Comparison of ENCODE assay signal across 8 mouse cellular contexts in the genomic region with DNA sequence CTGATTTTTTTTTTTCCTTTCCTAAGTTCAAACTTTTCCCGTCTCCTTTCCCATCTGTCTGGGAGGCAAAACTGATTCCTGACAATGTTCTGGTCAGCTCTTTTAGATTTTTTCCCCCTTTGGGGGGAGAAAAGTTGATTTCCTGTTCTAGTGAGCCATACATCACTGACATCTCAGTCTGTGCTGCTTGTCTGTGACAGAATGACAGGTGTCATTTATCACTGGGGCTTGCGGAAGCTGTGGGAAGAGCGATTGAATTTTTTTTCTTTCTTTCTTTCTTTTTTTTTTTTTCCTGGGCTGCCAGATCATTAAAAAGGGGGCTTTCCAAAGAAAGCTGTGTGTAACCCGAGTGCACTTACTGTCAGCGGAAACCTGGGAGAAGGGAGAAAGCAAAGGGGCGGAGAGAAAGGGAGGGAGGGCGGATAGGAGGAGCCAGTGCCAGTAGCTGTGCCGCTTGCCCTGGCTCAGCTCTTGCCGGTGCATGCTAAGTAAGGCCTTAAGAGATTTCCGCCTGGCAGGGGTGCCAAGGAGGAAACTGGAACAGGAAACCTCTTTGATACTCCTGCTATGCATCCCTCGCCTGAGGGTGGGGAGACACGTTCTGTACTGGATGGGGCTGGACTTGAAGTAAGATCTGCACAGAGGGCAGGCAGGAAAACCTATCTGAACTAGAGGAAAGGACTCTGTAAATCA.
DNase-seq lines count a peak whose midpoint lies in the region; ATAC-seq lines count a peak whose summit lies in the region.

No protein-coding gene starts in this region.

- WGBS in embryonic facial prominence, embryonic 14.5 days: 2% methylated on average over 12 of the region's 12 CpGs
- WGBS in liver, embryonic 12.5 days (ENCODE audit: insufficient replicate concordance): 4% methylated on average over 12 of the region's 12 CpGs

- peak overlapping the region; percentile 44 for H3K9ac ChIP-seq in embryonic facial prominence, embryonic 14.5 days (ENCODE audit: low read depth, low read length)
- no peak overlapping the region for H3K9ac ChIP-seq in liver, embryonic 12.5 days

- ATAC-seq in embryonic facial prominence, embryonic 14.5 days (ENCODE audit: low read depth): peak; percentile 92
- peak; percentile 55 for ATAC-seq in liver, embryonic 12.5 days

- peak; percentile 59 to 65 for DNase-seq in cerebellum, postnatal 10 days
- no peak for DNase-seq in cerebellum, adult 9-10 months
- peak; percentile 93 for DNase-seq in embryonic facial prominence, embryonic 14.5 days (ENCODE audit: low spot score)
- DNase-seq in heart, adult 8-10 months (ENCODE audit: low spot score): peak; percentile 78
- peak; percentile 78 for DNase-seq in kidney, adult 11 months
- DNase-seq in naive thymus-derived CD4-positive, alpha-beta T cell, adult 2 months (ENCODE audit: low read depth): peak; percentile 63
- peak; percentile 48 for DNase-seq in testis, postnatal 14 days (ENCODE audit: low spot score)

- peaks cover 22% of the 10 kb centered on the region for H3K4me1 ChIP-seq in embryonic facial prominence, embryonic 14.5 days (ENCODE audit: control insufficient read depth, insufficient read depth, low read length)
- peaks cover 35% of the 10 kb centered on the region; the same call in 1 of the 2 replicates for H3K4me1 ChIP-seq in liver, embryonic 12.5 days

- H3K36me3 ChIP-seq in embryonic facial prominence, embryonic 14.5 days (ENCODE audit: control insufficient read depth, insufficient read depth, low read length): no peaks in the 10 kb centered on the region
- no peaks in the 10 kb centered on the region for H3K36me3 ChIP-seq in liver, embryonic 12.5 days

- H3K27me3 ChIP-seq in embryonic facial prominence, embryonic 14.5 days (replicated peaks; ENCODE audit: control insufficient read depth, insufficient read depth, low read length): no peaks in the 10 kb centered on the region
- no peaks in the 10 kb centered on the region for H3K27me3 ChIP-seq in liver, embryonic 12.5 days (replicated peaks)

- peak overlapping the region; percentile 48 for H3K4me2 ChIP-seq in embryonic facial prominence, embryonic 14.5 days (ENCODE audit: low read depth, low read length)
- H3K4me2 ChIP-seq in liver, embryonic 12.5 days: peak overlapping the region; percentile 49

- no peak overlapping the region; the same call in 1 of the 2 replicates for H3K27ac ChIP-seq in embryonic facial prominence, embryonic 14.5 days (replicated peaks; ENCODE audit: low read depth, low read length)
- peak overlapping the region; percentile 60; the same call in 1 of the 2 replicates for H3K27ac ChIP-seq in liver, embryonic 12.5 days

- no peaks in the 10 kb centered on the region for H3K9me3 ChIP-seq in embryonic facial prominence, embryonic 14.5 days (ENCODE audit: control insufficient read depth, low read length)
- no peaks in the 10 kb centered on the region for H3K9me3 ChIP-seq in liver, embryonic 12.5 days (replicated peaks)

- peak overlapping the region; percentile 17; the same call in 1 of the 2 replicates for H3K4me3 ChIP-seq in embryonic facial prominence, embryonic 14.5 days (ENCODE audit: low read depth, low read length)
- H3K4me3 ChIP-seq in liver, embryonic 12.5 days: no peak overlapping the region; the same call in 1 of the 2 replicates
